Mouse (Mus musculus) cerebellum, adult (tissue): Measurements from ENCODE around the gene Pop7.

Experiments used
- ATAC-seq: cut with Nextera tagmentation; 2 replicates; pipeline ENCODE4 v1.9.2; 2017; ENCODE audit warnings: mild to moderate bottlenecking, moderate library complexity, mixed read lengths; ENCODE audit not compliant: insufficient number of reproducible peaks, low FRiP score, low TSS enrichment

Gene Pop7

GRCm38 (mm10) chr5:137529221-137529995 lies 27.1 kb upstream of the Pop7 start:
- no peak for ATAC-seq

- ATAC-seq: no peak
Observed at GRCm38 (mm10) chr5:137528247-137528968, 26.1 kb upstream of the Pop7 start.

GRCm38 (mm10) chr5:137527413-137527812 lies 25.1 kb upstream of the Pop7 start:
- ATAC-seq: no peak

- no peak for ATAC-seq
Observed at GRCm38 (mm10) chr5:137526192-137526936, 24.0 kb upstream of the Pop7 start.

GRCm38 (mm10) chr5:137525511-137525910 lies 23.2 kb upstream of the Pop7 start:
- ATAC-seq: no peak

GRCm38 (mm10) chr5:137524671-137525070 lies 22.4 kb upstream of the Pop7 start:
- no peak for ATAC-seq

- ATAC-seq: no peak
Observed at GRCm38 (mm10) chr5:137524251-137524515, 21.9 kb upstream of the Pop7 start.

- ATAC-seq: no peak
Observed at GRCm38 (mm10) chr5:137523396-137524250, 21.3 kb upstream of the Pop7 start.

GRCm38 (mm10) chr5:137522711-137523110 lies 20.4 kb upstream of the Pop7 start:
- ATAC-seq: no peak

- ATAC-seq: no peak
Observed at GRCm38 (mm10) chr5:137521861-137522260, 19.5 kb upstream of the Pop7 start.

- no peak for ATAC-seq
Observed at GRCm38 (mm10) chr5:137519691-137520550, 17.6 kb upstream of the Pop7 start.

- ATAC-seq: no peak
Observed at GRCm38 (mm10) chr5:137518436-137518835, 16.1 kb upstream of the Pop7 start, which contains the start of gene Gigyf1. TSS of gene Gigyf1 (plus strand) at chr5:137518548.

- no peak for ATAC-seq
Observed at GRCm38 (mm10) chr5:137514811-137515210, 12.5 kb upstream of the Pop7 start.

GRCm38 (mm10) chr5:137513951-137514721 lies 11.8 kb upstream of the Pop7 start:
- ATAC-seq: no peak

- no peak for ATAC-seq
Observed at GRCm38 (mm10) chr5:137512847-137513794, 10.8 kb upstream of the Pop7 start.

GRCm38 (mm10) chr5:137511706-137512105 lies 9.4 kb upstream of the Pop7 start:
- no peak for ATAC-seq

GRCm38 (mm10) chr5:137510573-137511390 lies 8.5 kb upstream of the Pop7 start:
- ATAC-seq: no peak
